Mouse (Mus musculus): ENCODE data around the gene Prkch.

DNA sequence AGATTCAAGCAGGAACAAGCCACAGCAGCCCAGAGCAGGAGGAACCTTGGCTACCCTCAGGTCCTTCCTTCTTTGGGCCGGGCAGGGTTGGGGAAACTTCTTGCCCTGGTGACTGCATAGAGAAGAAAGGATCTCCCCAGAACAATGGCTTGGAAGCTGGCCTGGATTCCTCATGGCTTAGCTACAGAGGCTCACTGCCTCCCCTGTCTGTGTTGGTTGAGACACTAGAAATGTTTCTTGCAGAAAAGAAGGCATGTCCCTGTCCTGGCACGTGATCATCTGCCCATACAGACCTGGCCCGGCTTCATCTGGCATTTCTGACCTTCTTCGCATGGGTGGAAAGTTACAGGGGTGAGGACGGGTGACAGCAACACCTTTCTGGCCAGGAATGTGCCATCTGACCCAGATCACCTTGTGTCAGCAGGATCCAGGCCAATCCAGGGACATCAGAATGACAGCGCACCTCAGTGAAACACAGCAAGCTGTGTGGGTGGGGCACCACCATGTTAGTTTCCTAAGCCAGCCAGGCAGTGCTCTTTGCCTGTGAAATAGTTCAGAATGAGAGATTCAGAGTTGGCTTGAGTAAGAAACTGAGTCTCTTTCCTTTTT is 155.1 kb downstream of the Prkch start:
- TF ChIP-seq CTCF (IDR thresholded peaks at IDR 0.05; ENCODE audit: borderline replicate concordance, extremely low read depth, insufficient read depth, insufficient read length) (no peak), POLR2A (IDR thresholded peaks at IDR 0.05; ENCODE audit: borderline replicate concordance, extremely low read depth, insufficient read depth, insufficient read length, poor library complexity, severe bottlenecking) (no peak)

All from brain, embryonic 14.5 days (tissue).